Mouse (Mus musculus): ENCODE results near the gene Tmem204. TPM values are rescaled to one million over a fixed set of nuclear protein-coding genes. Genes with fewer than 3 reads are reported as not detected.

Gene Tmem204
- polyA plus RNA-seq, 1 experiment from 2014 or later = 9.1 TPM

- Histone ChIP-seq H3K4me3 (replicated peaks) (no peak overlapping the region), H3K4me1 (no peaks in the 10 kb centered on the region), H3K36me3 (replicated peaks) (peaks cover 51% of the 10 kb centered on the region), H3K27me3 (no peaks in the 10 kb centered on the region), H3K4me2 (no peak overlapping the region), H3K9ac (no peak overlapping the region), H3K9me3 (no peaks in the 10 kb centered on the region), H3K27ac (no peak overlapping the region)
- no peak for ATAC-seq (ENCODE audit: low FRiP score)
- WGBS = 84% methylated on average over 9 of the region's 9 CpGs
These were observed 30.1 kb downstream of the Tmem204 start for GRCm38 (mm10) chr17:25053274-25053673.

- ATAC-seq (ENCODE audit: low FRiP score) = no peak
- 95% methylated on average over 5 of the region's 6 CpGs for WGBS
- Histone ChIP-seq H3K4me3 (replicated peaks) (no peak overlapping the region), H3K9ac (no peak overlapping the region), H3K27ac (no peak overlapping the region), H3K27me3 (no peaks in the 10 kb centered on the region), H3K4me2 (no peak overlapping the region), H3K4me1 (no peaks in the 10 kb centered on the region), H3K36me3 (replicated peaks) (peaks cover 34% of the 10 kb centered on the region), H3K9me3 (no peaks in the 10 kb centered on the region)
These were observed 36.2 kb downstream of the Tmem204 start for GRCm38 (mm10) chr17:25047143-25047542.

DNA sequence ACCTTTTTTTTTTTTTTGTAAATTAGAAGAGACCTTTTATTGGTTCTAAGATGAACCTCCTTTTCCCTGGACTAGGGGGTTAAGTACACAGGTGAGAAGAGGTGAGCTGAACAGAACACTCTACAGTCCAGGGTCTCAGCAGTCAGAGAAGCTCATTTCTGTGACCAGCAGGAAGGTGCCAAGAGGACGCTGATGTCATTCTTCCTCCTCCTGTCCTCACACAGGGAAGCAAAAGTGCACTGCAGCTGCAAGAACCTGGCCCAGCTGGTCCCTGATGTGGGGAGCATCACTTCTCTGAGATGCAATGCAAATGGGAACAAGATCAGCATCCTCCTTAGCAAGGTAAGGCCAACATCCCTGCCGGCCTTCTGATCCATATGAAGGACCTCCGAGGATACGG, 38.1 kb downstream of the Tmem204 start:
- no peak overlapping the region for H3K9ac ChIP-seq
- no peaks in the 10 kb centered on the region for H3K27me3 ChIP-seq
- no peak overlapping the region for H3K4me2 ChIP-seq
- no peaks in the 10 kb centered on the region for H3K9me3 ChIP-seq
- H3K4me1 ChIP-seq = no peaks in the 10 kb centered on the region
- peaks cover 28% of the 10 kb centered on the region for H3K36me3 ChIP-seq (replicated peaks)
- ATAC-seq (ENCODE audit: low FRiP score) = no peak
- no peak overlapping the region for H3K27ac ChIP-seq
- 87% methylated on average over 4 of the region's 4 CpGs for WGBS
- H3K4me3 ChIP-seq (replicated peaks) = no peak overlapping the region

DNA sequence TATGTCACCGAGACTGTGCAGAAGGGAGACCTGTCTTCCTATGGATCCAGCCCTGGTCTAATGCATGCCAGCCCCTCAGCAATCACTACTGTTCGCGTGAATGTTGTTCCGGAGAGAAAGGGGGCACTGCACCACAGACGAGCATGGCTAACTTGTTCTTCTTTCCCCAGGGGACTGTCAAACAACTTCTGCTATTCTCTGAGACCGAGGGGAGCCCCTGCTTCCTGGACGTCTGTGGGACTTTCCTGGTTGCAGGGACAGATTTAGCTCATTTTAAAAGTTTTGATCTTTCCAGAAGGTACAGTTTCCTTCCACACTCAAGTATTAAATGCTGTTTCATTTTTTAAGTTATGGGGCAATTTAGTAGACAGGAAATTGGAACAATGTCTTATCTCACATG, 38.5 kb downstream of the Tmem204 start:
- Histone ChIP-seq H3K4me1 (no peaks in the 10 kb centered on the region), H3K4me3 (replicated peaks) (no peak overlapping the region), H3K9ac (no peak overlapping the region), H3K4me2 (no peak overlapping the region), H3K36me3 (replicated peaks) (peaks cover 26% of the 10 kb centered on the region), H3K27me3 (no peaks in the 10 kb centered on the region), H3K27ac (no peak overlapping the region), H3K9me3 (no peaks in the 10 kb centered on the region)
- ATAC-seq (ENCODE audit: low FRiP score) = no peak
- WGBS = 76% methylated on average over 7 of the region's 7 CpGs

DNA sequence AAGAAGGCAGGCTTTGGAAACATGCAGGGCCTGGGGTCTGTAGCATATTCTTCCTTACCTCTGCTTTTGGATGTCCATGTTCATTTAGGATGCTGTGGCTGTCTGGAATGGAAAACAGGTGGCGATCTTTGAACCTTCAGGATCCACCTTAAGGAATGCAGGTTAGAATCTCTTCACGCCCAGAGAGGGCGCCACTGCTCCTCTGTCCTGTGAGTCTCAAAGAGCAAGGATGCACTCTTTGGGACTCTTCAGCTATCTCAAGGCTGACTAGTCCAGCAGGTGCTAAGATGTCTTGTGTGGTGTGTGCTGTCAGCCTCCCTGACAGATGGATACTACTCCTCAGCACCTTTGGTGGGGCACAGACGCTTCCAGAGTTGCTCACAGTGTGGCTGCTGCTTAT, 47.2 kb downstream of the Tmem204 start:
- no peaks in the 10 kb centered on the region for H3K4me1 ChIP-seq
- H3K27ac ChIP-seq = no peak overlapping the region
- 68% methylated on average over 4 of the region's 4 CpGs for WGBS
- H3K27me3 ChIP-seq = no peaks in the 10 kb centered on the region
- no peak overlapping the region for H3K4me2 ChIP-seq
- no peaks in the 10 kb centered on the region for H3K9me3 ChIP-seq
- H3K4me3 ChIP-seq (replicated peaks) = no peak overlapping the region
- peaks cover 41% of the 10 kb centered on the region for H3K36me3 ChIP-seq (replicated peaks)
- no peak overlapping the region for H3K9ac ChIP-seq
- ATAC-seq (ENCODE audit: low FRiP score) = no peak

DNA sequence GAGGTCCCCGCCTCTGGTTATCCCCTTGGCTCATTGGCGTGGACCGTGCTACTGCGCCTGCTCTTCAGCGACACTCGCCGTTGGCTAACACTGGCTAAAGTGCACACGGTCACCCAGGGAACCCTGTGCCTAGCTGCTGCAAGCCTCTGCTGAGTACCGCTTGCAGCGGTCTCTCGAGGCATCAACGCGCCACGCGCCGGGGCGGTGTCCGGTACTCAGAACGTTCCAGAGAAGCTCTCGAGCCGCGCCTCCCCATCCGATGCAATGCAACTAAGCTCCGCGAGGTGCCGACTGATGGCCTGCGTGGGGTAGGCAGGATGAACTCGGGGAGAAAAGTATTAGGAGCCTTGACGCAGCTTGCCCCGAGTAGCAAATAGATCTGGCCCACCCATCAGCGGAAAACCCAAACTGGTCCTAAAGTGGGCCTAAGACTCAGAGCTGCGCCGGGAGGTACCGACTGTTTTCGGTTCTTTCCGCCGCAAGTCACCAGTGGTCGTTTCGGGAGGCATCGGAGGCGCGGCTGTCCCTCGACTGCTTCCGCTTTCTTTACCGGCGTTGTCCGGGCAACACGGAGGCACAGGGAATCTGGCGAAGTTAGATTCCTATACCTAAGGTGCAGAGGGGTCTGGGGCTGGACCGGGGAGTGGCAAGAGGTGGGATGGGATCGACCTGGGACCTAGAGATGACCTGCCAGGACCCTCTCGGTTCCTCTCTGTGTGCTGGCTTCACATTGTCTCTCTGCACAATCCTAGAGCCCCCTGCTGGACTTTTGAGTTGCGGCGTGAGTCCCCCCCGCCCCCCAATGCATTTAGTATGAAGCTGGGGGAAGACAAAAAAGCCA, 66.9 kb downstream of the Tmem204 start:
- under 1% methylated on average over 55 of the region's 55 CpGs for WGBS
- Histone ChIP-seq H3K4me3 (replicated peaks) (peak overlapping the region; percentile 100), H3K9ac (peak overlapping the region; percentile 80), H3K4me2 (peak overlapping the region; percentile 95), H3K36me3 (replicated peaks) (peaks cover 12% of the 10 kb centered on the region), H3K27me3 (no peaks in the 10 kb centered on the region), H3K9me3 (no peaks in the 10 kb centered on the region), H3K4me1 (peaks cover 15% of the 10 kb centered on the region), H3K27ac (peak overlapping the region; percentile 85)
- peak; percentile 88 for ATAC-seq (ENCODE audit: low FRiP score)

DNA sequence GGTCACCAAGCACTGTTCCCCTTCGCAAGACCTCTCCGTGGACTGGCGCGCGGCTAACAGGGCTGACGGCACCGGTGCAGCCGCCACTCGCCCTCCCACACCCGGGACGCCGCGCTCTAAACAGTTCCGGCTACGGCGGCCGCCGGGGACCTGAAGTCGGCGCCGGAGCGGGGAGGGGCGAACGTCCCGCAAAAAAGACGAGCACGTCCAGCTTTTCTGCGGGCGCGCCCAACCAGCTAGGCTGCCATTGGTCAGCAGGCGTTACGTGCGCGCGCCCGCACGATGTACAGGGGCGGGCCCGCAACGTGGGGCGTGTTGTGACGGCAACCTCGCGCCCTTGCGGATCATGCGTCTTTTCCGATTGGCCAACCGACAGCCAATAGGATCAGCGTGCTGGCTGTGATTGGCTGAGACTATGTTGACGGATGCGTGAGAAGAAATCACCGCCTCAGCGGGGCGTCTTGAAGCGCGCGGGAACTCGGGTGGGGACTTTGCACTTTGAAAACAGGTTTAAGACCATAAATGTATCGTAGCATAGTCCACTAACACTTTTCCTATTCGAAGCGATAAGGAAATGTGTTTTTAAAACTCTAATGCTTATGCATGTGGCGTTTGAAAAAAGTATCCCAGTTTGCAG, 67.6 kb downstream of the Tmem204 start, which contains the start of the genes Cramp1l and Ift140:
Gene Cramp1l (minus strand): TSS at position 134 of the 637 bp plus-strand sequence.
Gene Ift140 (plus strand): TSS at position 431 of the 637 bp plus-strand sequence.
- peak within 1 kb of the TSS; percentile 95 for H3K4me2 ChIP-seq
- H3K9me3 ChIP-seq = no peaks in the 10 kb centered on the region
- H3K27ac ChIP-seq = peak within 1 kb of the TSS; percentile 85
- ATAC-seq (ENCODE audit: low FRiP score) = peak; percentile 98
- peak within 1 kb of the TSS; percentile 94 for H3K9ac ChIP-seq
- no peaks in the 10 kb centered on the region for H3K27me3 ChIP-seq
- peaks cover 15% of the 10 kb centered on the region for H3K4me1 ChIP-seq
- H3K4me3 ChIP-seq (replicated peaks) = peak within 1 kb of the TSS; percentile 100
- WGBS = under 1% methylated on average over 62 of the region's 62 CpGs
- H3K36me3 ChIP-seq (replicated peaks) = peaks cover 18% of the 10 kb centered on the region

- peak overlapping the region; percentile 94 for H3K9ac ChIP-seq
- H3K36me3 ChIP-seq (replicated peaks) = peaks cover 20% of the 10 kb centered on the region
- H3K4me1 ChIP-seq = peaks cover 15% of the 10 kb centered on the region
- H3K9me3 ChIP-seq = no peaks in the 10 kb centered on the region
- peak; percentile 3 for ATAC-seq (ENCODE audit: low FRiP score)
- peak overlapping the region; percentile 80 for H3K27ac ChIP-seq
- under 1% methylated on average over 39 of the region's 39 CpGs for WGBS
- peak overlapping the region; percentile 95 for H3K4me2 ChIP-seq
- no peaks in the 10 kb centered on the region for H3K27me3 ChIP-seq
- H3K4me3 ChIP-seq (replicated peaks) = peak overlapping the region; percentile 100
These were observed 68.4 kb downstream of the Tmem204 start for GRCm38 (mm10) chr17:25014841-25015570.

DNA sequence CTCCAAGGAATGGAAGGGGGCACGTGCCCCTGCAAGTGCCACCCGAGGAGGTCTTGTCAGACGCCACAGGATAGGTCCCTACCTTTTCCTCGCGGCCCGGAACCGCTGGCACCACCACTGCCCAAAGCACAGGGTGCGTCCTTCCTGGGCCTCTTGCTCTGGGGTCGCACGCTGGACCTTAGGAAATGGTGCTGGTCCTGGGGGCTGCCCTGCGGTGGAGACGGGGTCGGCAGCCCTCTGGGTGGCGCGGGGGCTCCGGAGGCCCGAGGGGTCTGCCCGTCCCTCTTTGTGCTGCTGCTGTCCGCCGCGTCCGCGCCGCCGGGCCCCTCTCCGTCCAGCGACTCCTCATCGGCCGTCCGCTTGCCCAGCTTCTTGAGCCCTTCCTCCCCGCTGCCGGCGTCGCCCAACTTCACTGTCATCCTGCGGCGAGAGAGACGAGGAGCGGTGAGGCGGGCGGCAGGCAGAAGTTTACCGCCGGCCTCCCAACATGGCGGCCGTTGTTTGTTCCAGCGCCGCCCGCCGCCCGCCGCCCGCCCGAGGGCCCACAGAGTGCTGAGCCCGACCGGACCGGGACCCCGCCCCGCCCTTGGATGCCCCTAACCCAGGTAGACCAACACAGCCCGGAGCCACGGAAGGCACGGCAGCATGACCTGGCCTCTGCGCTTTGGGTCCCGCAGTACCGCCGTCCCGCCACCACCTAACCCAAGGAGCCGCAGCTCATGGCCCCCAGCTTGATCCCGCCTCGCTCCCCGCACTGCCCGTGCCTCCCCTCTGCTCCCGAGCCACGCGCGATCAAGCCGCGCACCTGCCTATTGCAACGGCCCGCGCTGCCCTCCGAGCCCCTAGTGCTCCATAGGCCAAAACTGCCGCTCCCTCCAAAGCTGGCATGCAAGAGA, 69.5 kb downstream of the Tmem204 start:
- H3K9me3 ChIP-seq = no peaks in the 10 kb centered on the region
- H3K4me1 ChIP-seq = peaks cover 15% of the 10 kb centered on the region
- no peak for ATAC-seq (ENCODE audit: low FRiP score)
- peak overlapping the region; percentile 100 for H3K4me3 ChIP-seq (replicated peaks)
- H3K27me3 ChIP-seq = no peaks in the 10 kb centered on the region
- under 1% methylated on average over 79 of the region's 81 CpGs for WGBS
- peaks cover 30% of the 10 kb centered on the region for H3K36me3 ChIP-seq (replicated peaks)
- H3K4me2 ChIP-seq = peak overlapping the region; percentile 95
- H3K27ac ChIP-seq = peak overlapping the region; percentile 80
- peak overlapping the region; percentile 94 for H3K9ac ChIP-seq

All from forebrain, embryonic 12.5 days (tissue).